Mouse (Mus musculus) Muller cell, postnatal 12 days (primary cell): ENCODE data around the gene Nav2.

ENCODE experiments used
- DNase-seq: peaks from one replicate; pipeline ENCODE4 v3.0.0-alpha.2; 2015; ENCODE audit errors: inconsistent ontology term

Gene Nav2

GRCm38 (mm10) chr7:49604965-49605795, 696.7 kb downstream of the Nav2 start:
- no peak for DNase-seq

DNA sequence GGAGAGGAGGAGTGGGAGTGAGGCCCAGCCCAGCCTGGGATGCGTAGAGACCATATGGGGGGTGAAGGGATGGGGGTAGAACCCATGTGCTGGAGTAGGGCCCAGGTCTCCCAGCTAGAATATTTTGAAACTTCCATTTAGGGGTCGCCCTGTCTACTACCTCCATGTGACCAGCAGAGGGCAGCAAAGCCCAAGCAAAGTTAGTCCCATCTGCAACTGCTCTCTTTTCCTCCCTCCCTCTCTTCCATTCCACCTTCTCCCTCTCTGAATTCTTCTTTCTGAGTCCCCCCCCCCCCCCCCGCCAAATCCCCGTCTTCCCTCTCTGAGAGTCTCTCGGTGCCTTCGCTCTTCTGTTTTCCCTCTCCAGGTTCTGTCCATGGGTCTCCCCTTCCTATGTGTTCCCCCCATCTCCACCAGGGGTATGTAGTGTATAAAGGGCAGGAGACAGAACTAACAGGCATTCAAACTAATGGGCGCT, 707.8 kb downstream of the Nav2 start:
- DNase-seq, result peak; percentile 47

- no peak for DNase-seq
These were observed 708.6 kb downstream of the Nav2 start for GRCm38 (mm10) chr7:49617087-49617486.

DNA sequence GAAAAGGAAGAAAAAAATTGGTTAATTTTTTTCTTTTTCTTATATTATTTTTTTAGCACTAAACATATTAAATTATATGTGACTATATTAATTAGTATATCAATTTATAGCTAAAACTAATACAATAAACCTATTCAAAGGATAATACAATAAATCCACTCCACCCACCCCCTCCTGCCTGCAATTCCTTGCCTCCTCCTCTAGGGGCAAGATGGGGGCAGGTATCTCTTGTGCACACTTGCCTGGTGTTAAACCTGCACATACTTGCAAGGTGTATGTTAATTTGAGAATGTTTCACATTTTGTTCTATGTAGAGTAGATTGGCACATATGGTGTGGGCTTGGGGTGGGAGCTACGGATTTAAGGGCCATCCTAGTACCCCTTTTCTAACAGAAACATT, 711.6 kb downstream of the Nav2 start:
- no peak for DNase-seq

DNA sequence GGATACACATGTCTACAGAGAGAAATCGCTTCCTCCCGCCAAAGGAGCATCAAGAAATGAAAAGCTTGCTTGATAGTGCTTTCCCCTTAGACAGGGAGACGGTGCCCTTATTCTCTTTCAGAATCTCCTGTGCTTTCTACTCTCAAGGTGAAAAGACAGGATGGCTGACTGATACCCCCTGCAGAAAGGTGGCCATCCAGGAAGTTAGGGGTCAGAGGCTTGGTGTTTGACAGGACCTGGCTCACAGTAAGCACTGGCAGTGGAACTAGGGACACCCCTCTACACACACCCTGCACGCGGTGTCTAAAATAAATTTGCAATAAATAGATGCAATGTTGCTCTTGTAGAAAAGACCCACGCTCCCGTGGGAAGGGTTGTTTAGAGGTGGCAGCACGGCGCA, 723.4 kb downstream of the Nav2 start:
- DNase-seq, result no peak

GRCm38 (mm10) chr7:49632391-49632790, 723.9 kb downstream of the Nav2 start:
- DNase-seq, result no peak

DNA sequence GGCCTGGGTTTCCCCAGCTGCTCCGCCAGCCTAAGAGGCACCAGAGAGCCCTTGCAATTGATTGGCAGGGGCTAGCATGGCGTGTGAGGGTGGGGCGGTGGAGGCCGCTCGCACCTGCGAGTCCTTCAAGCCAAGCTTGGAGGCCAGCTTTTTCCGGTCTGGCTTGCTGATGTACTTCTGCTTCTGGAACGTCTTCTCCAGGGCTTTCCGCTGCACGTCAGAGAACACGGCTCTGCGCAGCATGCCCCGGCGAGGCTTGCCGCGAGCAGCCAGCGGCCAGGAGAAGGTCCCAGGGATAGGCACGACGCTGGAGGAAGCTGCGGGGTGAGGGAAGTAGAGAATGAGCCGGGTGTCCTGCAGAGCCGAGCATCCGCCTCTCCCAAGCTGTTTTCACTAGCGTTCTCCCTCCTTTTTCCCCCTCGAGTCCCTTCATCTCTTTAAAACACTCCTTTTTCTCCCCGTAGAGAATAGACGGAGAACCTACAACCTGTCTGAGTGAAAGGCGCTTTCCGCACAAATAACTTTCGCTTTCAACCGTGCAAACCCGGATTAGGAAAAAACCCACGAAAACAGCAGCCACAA, 725.0 kb downstream of the Nav2 start:
- no peak for DNase-seq

GRCm38 (mm10) chr7:49634291-49635073, 726.0 kb downstream of the Nav2 start:
- DNase-seq, result peak; percentile 34

GRCm38 (mm10) chr7:49635074-49635621, 726.6 kb downstream of the Nav2 start:
- DNase-seq, result no peak

- DNase-seq, result no peak
These were observed 727.5 kb downstream of the Nav2 start for GRCm38 (mm10) chr7:49635971-49636370.

- no peak for DNase-seq
These were observed 728.1 kb downstream of the Nav2 start, which contains the start of gene Dbx1 for GRCm38 (mm10) chr7:49636491-49637115. Gene Dbx1, minus strand, starts transcription at chr7:49636849.

DNA sequence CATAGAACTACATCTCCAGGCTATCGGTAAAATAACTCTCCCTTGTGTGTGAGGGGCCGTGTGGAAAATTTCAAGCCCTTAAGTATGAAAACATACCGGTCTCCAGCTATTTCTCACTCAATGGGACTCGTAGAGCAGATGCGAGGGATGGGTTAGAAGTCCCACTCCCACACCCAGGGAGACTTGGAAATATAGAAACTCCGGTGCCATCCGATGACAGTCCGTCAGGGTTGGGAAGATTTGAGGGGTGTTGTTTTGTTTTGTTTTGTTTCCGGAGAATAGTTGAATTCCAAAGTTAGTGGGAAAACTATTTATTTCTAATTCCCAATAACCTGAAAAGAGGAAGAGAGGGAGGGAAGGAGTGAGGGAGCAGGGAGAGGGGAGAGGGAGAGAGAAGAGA, 728.8 kb downstream of the Nav2 start:
- DNase-seq, result no peak

- DNase-seq, result no peak
These were observed 729.5 kb downstream of the Nav2 start for GRCm38 (mm10) chr7:49637851-49638663.

DNA sequence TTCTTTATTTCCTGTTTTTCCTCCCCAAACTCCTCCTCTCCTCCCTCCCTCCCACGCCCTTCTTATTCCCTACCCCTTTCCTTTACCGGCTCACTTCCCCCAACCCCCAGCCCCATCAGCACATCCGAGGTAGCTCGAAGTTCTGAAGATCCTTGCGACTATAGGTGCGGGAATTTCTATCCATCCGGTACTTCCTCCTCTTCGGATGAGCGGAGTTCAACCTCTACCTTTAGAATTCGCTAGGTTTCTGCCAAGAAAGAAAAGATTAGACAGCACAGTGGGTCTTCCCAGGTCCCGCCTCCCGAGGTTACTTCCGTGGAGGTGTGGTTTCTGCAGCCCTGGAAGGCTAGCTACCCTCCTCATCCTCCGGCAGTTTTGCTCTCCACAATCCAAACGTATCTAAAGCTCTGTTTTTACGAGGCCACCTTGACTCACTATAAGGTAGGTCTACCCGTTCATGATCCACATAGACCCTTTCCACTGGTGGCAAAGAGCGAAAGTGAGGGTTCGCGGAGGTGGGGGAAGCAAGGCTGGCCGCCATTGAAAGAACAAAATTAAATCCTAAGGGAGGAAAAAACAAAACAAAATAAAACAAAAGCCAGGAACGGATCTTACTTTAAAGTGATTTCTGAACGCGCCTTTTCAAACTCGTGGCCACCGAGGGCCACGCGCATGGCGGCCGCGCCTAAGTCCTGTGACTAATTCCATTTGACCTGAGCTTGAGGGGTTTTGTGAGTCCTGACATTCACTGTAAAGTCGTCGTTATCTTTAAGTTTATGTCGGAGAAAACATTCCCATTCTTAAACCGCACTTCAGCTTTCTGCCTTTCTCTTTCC, 730.6 kb downstream of the Nav2 start:
- DNase-seq, result no peak

DNA sequence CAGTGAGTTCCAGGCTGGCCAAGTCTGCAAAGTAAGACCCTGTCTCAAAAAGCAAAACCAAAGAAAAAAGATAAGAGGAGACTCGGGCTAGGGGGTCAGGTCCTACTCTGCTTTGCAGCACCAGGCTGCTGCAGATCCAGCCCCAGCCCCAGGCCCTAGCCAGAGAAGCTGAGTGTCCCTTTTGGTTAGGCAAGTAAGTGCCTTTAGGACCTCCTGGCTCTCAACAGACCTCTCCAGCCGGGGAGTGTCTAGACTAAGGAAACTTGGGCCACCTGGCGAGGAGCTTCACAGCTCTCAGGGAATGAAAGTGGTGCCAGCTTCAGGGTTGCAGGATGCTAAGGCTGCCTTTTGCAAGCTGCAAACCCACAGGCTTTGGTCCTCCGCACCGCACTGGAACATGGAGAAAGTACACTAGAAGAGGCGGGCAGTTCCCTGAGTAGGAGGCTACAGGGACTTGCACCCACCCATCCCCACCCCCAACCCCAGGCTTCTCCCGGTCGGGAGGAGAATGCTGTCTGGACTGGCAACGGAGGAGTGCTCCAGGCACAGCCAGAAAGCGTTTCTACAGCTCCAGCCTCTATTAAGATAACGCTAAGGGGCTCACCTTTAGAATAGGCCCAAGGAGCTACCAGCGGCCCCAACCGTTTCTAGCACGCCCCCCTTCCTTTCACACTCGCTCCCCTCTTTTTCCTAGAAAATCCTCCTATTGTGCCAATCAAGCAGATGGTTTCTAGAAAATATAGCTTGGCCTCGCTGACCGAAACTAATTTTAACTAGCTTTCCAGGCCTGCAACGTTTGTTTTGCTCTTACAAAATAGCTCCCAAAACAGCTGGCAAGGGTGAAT, 731.6 kb downstream of the Nav2 start:
- DNase-seq, result no peak

DNA sequence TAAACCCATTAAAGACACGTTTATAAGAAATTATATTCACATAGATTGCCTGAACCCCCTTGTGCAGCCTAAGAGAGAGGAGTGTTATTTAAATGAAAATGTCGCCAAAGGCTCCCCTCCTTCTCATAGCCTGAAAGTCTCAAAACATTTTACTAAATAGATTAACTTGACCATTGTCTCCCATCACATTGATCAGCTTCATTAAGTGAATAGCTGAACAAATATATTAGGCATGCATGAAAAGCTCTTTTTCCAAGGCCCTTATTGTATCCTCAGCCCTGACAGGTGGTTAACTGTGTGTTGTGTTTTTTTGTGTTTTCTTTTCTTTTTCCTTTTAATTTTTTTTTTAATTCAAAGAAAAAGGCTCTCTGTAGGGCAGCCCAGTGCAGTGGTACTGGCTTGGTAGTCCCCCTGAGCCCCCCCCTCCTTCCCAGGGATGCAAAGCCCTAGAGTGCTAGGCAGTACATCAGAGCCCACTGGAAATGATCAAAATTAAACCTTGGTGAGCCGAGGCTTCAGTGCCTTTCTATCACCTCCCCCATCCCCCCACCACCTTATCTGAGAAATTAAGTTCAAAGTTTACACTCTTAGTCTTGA, 732.3 kb downstream of the Nav2 start:
- DNase-seq, result no peak
